Mouse (Mus musculus): ENCODE measurements around the gene Smarcb1. TPM values are rescaled to one million over a fixed set of nuclear protein-coding genes. Genes with fewer than 3 reads are reported as not detected.

The Smarcb1 gene
- polyA plus RNA-seq, 1 experiment from 2014 or later: 150 TPM

GRCm38 (mm10) chr10:75935680-75936541 is 14.5 kb upstream of the Smarcb1 start, which contains the start of gene Mmp11:
TSS of gene Mmp11 (minus strand) at chr10:75936496.
- peak within 1 kb of the TSS; percentile 54 for H3K9ac ChIP-seq (ENCODE audit: low read depth, low read length)
- ATAC-seq (ENCODE audit: low read depth) (peak; percentile 58), DNase-seq (ENCODE audit: low spot score) (peak; percentile 86)
- no peaks in the 10 kb centered on the region for H3K36me3 ChIP-seq (ENCODE audit: control insufficient read depth, insufficient read depth, low read length)
- WGBS: 4% methylated on average over 44 of the region's 51 CpGs
- H3K27me3 ChIP-seq (replicated peaks; ENCODE audit: control insufficient read depth, insufficient read depth, low read length): peaks cover 20% of the 10 kb centered on the region
- H3K4me3 ChIP-seq (ENCODE audit: low read depth, low read length): peak within 1 kb of the TSS; percentile 47
- peak within 1 kb of the TSS; percentile 87 for H3K4me2 ChIP-seq (ENCODE audit: low read depth, low read length)
- no peaks in the 10 kb centered on the region for H3K9me3 ChIP-seq (ENCODE audit: control insufficient read depth, low read length)
- peaks cover 17% of the 10 kb centered on the region for H3K4me1 ChIP-seq (ENCODE audit: control insufficient read depth, insufficient read depth, low read length)
- no peak within 1 kb of the TSS for H3K27ac ChIP-seq (replicated peaks; ENCODE audit: low read depth, low read length)

- Histone ChIP-seq H3K9ac (ENCODE audit: low read depth, low read length) (no peak overlapping the region), H3K27me3 (replicated peaks; ENCODE audit: control insufficient read depth, insufficient read depth, low read length) (peaks cover 20% of the 10 kb centered on the region), H3K4me1 (ENCODE audit: control insufficient read depth, insufficient read depth, low read length) (peaks cover 25% of the 10 kb centered on the region), H3K27ac (replicated peaks; ENCODE audit: low read depth, low read length) (no peak overlapping the region), H3K36me3 (ENCODE audit: control insufficient read depth, insufficient read depth, low read length) (no peaks in the 10 kb centered on the region), H3K4me3 (ENCODE audit: low read depth, low read length) (peak overlapping the region; percentile 47; the same call in 1 of the 2 replicates), H3K4me2 (ENCODE audit: low read depth, low read length) (peak overlapping the region; percentile 87), H3K9me3 (ENCODE audit: control insufficient read depth, low read length) (no peaks in the 10 kb centered on the region)
- WGBS: 86% methylated on average over 1 of the region's 1 CpGs
- ATAC-seq (ENCODE audit: low read depth) (no peak), DNase-seq (ENCODE audit: low spot score) (no peak)
Measured at GRCm38 (mm10) chr10:75934991-75935390, 13.6 kb upstream of the Smarcb1 start.

GRCm38 (mm10) chr10:75932891-75933290 is 11.5 kb upstream of the Smarcb1 start, which contains the start of gene Chchd10:
TSS of gene Chchd10 (plus strand) at chr10:75933130.
- 19% methylated on average over 6 of the region's 6 CpGs for WGBS
- H3K27ac ChIP-seq (replicated peaks; ENCODE audit: low read depth, low read length): peak within 1 kb of the TSS; percentile 84
- H3K4me3 ChIP-seq (ENCODE audit: low read depth, low read length): peak within 1 kb of the TSS; percentile 60
- peak within 1 kb of the TSS; percentile 88 for H3K4me2 ChIP-seq (ENCODE audit: low read depth, low read length)
- H3K9ac ChIP-seq (ENCODE audit: low read depth, low read length): peak within 1 kb of the TSS; percentile 88
- H3K27me3 ChIP-seq (replicated peaks; ENCODE audit: control insufficient read depth, insufficient read depth, low read length): peaks cover 20% of the 10 kb centered on the region
- ATAC-seq (ENCODE audit: low read depth): no peak
- peaks cover 5% of the 10 kb centered on the region for H3K36me3 ChIP-seq (ENCODE audit: control insufficient read depth, insufficient read depth, low read length)
- no peak for DNase-seq (ENCODE audit: low spot score)
- H3K4me1 ChIP-seq (ENCODE audit: control insufficient read depth, insufficient read depth, low read length): peaks cover 30% of the 10 kb centered on the region
- no peaks in the 10 kb centered on the region for H3K9me3 ChIP-seq (ENCODE audit: control insufficient read depth, low read length)

GRCm38 (mm10) chr10:75932081-75932678 is 10.8 kb upstream of the Smarcb1 start:
- peak overlapping the region; percentile 88 for H3K9ac ChIP-seq (ENCODE audit: low read depth, low read length)

GRCm38 (mm10) chr10:75931311-75931710 is 9.9 kb upstream of the Smarcb1 start:
- ATAC-seq (ENCODE audit: low read depth) (no peak), DNase-seq (ENCODE audit: low spot score) (no peak)
- peak overlapping the region; percentile 88 for H3K4me2 ChIP-seq (ENCODE audit: low read depth, low read length)
- no peak overlapping the region for H3K27ac ChIP-seq (replicated peaks; ENCODE audit: low read depth, low read length)
- H3K9me3 ChIP-seq (ENCODE audit: control insufficient read depth, low read length): no peaks in the 10 kb centered on the region
- 17% methylated on average over 7 of the region's 7 CpGs for WGBS
- H3K4me1 ChIP-seq (ENCODE audit: control insufficient read depth, insufficient read depth, low read length): peaks cover 30% of the 10 kb centered on the region
- H3K27me3 ChIP-seq (replicated peaks; ENCODE audit: control insufficient read depth, insufficient read depth, low read length): peaks cover 10% of the 10 kb centered on the region
- peaks cover 21% of the 10 kb centered on the region for H3K36me3 ChIP-seq (ENCODE audit: control insufficient read depth, insufficient read depth, low read length)
- peak overlapping the region; percentile 60 for H3K4me3 ChIP-seq (ENCODE audit: low read depth, low read length)
- peak overlapping the region; percentile 88; the same call in 1 of the 2 replicates for H3K9ac ChIP-seq (ENCODE audit: low read depth, low read length)

More at GRCm38 (mm10) chr10:75932081-75932678, 10.8 kb upstream of the Smarcb1 start:
- DNase-seq (ENCODE audit: low spot score) (peak; percentile 78), ATAC-seq (ENCODE audit: low read depth) (peak; percentile 75)
- peak overlapping the region; percentile 88 for H3K4me2 ChIP-seq (ENCODE audit: low read depth, low read length)
- peaks cover 30% of the 10 kb centered on the region for H3K4me1 ChIP-seq (ENCODE audit: control insufficient read depth, insufficient read depth, low read length)
- no peaks in the 10 kb centered on the region for H3K9me3 ChIP-seq (ENCODE audit: control insufficient read depth, low read length)
- WGBS: under 1% methylated on average over 23 of the region's 44 CpGs
- H3K27ac ChIP-seq (replicated peaks; ENCODE audit: low read depth, low read length): peak overlapping the region; percentile 84
- H3K27me3 ChIP-seq (replicated peaks; ENCODE audit: control insufficient read depth, insufficient read depth, low read length): peaks cover 17% of the 10 kb centered on the region
- H3K36me3 ChIP-seq (ENCODE audit: control insufficient read depth, insufficient read depth, low read length): peaks cover 12% of the 10 kb centered on the region
- peak overlapping the region; percentile 60 for H3K4me3 ChIP-seq (ENCODE audit: low read depth, low read length)

GRCm38 (mm10) chr10:75930304-75930703 is 8.9 kb upstream of the Smarcb1 start:
- 2% methylated on average over 6 of the region's 6 CpGs for WGBS
- Histone ChIP-seq H3K9ac (ENCODE audit: low read depth, low read length) (peak overlapping the region; percentile 88; the same call in 1 of the 2 replicates), H3K9me3 (ENCODE audit: control insufficient read depth, low read length) (no peaks in the 10 kb centered on the region), H3K27ac (replicated peaks; ENCODE audit: low read depth, low read length) (no peak overlapping the region), H3K4me3 (ENCODE audit: low read depth, low read length) (peak overlapping the region; percentile 60; the same call in 1 of the 2 replicates), H3K4me2 (ENCODE audit: low read depth, low read length) (peak overlapping the region; percentile 88), H3K27me3 (replicated peaks; ENCODE audit: control insufficient read depth, insufficient read depth, low read length) (no peaks in the 10 kb centered on the region; the same call in 1 of the 2 replicates), H3K36me3 (ENCODE audit: control insufficient read depth, insufficient read depth, low read length) (peaks cover 31% of the 10 kb centered on the region), H3K4me1 (ENCODE audit: control insufficient read depth, insufficient read depth, low read length) (peaks cover 30% of the 10 kb centered on the region)
- ATAC-seq (ENCODE audit: low read depth) (peak; percentile 62; the same call in 1 of the 2 replicates), DNase-seq (ENCODE audit: low spot score) (peak; percentile 83)

GRCm38 (mm10) chr10:75926396-75926795 is 5.0 kb upstream of the Smarcb1 start:
- Histone ChIP-seq H3K4me3 (ENCODE audit: low read depth, low read length) (no peak overlapping the region), H3K27ac (replicated peaks; ENCODE audit: low read depth, low read length) (no peak overlapping the region), H3K36me3 (ENCODE audit: control insufficient read depth, insufficient read depth, low read length) (peaks cover 43% of the 10 kb centered on the region), H3K27me3 (replicated peaks; ENCODE audit: control insufficient read depth, insufficient read depth, low read length) (no peaks in the 10 kb centered on the region), H3K9me3 (ENCODE audit: control insufficient read depth, low read length) (no peaks in the 10 kb centered on the region), H3K4me1 (ENCODE audit: control insufficient read depth, insufficient read depth, low read length) (peaks cover 17% of the 10 kb centered on the region), H3K9ac (ENCODE audit: low read depth, low read length) (no peak overlapping the region), H3K4me2 (ENCODE audit: low read depth, low read length) (no peak overlapping the region)
- no peak for DNase-seq (ENCODE audit: low spot score)
- WGBS: 69% methylated on average over 13 of the region's 13 CpGs
- no peak for ATAC-seq (ENCODE audit: low read depth)

- Histone ChIP-seq H3K4me2 (ENCODE audit: low read depth, low read length) (no peak overlapping the region), H3K27ac (replicated peaks; ENCODE audit: low read depth, low read length) (no peak overlapping the region), H3K9ac (ENCODE audit: low read depth, low read length) (no peak overlapping the region), H3K27me3 (replicated peaks; ENCODE audit: control insufficient read depth, insufficient read depth, low read length) (no peaks in the 10 kb centered on the region), H3K9me3 (ENCODE audit: control insufficient read depth, low read length) (no peaks in the 10 kb centered on the region), H3K4me1 (ENCODE audit: control insufficient read depth, insufficient read depth, low read length) (peaks cover 6% of the 10 kb centered on the region), H3K36me3 (ENCODE audit: control insufficient read depth, insufficient read depth, low read length) (peaks cover 47% of the 10 kb centered on the region), H3K4me3 (ENCODE audit: low read depth, low read length) (no peak overlapping the region)
- ATAC-seq (ENCODE audit: low read depth) (no peak), DNase-seq (ENCODE audit: low spot score) (no peak)
- WGBS: 71% methylated on average over 2 of the region's 2 CpGs
Measured at GRCm38 (mm10) chr10:75924324-75924723, 2.9 kb upstream of the Smarcb1 start.
